Mouse (Mus musculus) kidney, embryonic 14.5 days (tissue): ENCODE measurements at regions not wholly inside any gene's neighbourhood (a gene's known extent, or its start where the extent isn't known, plus 50 kb on each side); places are given as distances from the start of the nearest gene placed in this dataset.

Experiments
- ATAC-seq: fragments of 200-750 bp; cut with Nextera tagmentation; 2 replicates; pipeline ENCODE4 v1.8.0; 2017; ENCODE audit warnings: moderate number of reproducible peaks, mild to moderate bottlenecking, moderate TSS enrichment, moderate library complexity; ENCODE audit not compliant: low FRiP score, low TSS enrichment
- H3K27ac ChIP-seq: fragments of 300-500 bp; sonication (generic); 2 replicates; pipeline ENCODE4 v1.5.1; 2014; ENCODE audit warnings: low read depth, mild to moderate bottlenecking, low read length, moderate library complexity, mixed read lengths
- H3K27me3 ChIP-seq: fragments of 300-500 bp; sonication (generic); 2 replicates; pipeline ENCODE4 v1.6.1; 2014; ENCODE audit warnings: mild to moderate bottlenecking, low read length; ENCODE audit not compliant: control insufficient read depth, insufficient read depth
- H3K36me3 ChIP-seq: fragments of 300-500 bp; sonication (generic); 2 replicates; pipeline ENCODE4 v1.6.1; 2014; ENCODE audit warnings: low read length, mixed read lengths; ENCODE audit not compliant: control insufficient read depth, insufficient read depth
- H3K4me1 ChIP-seq: fragments of 300-500 bp; sonication (generic); 2 replicates; pipeline ENCODE4 v1.6.1; 2014; ENCODE audit warnings: low read length, mixed read lengths; ENCODE audit not compliant: control insufficient read depth, insufficient read depth
- H3K4me2 ChIP-seq: fragments of 300-500 bp; sonication (generic); replicated peaks from 2 replicates; pipeline ENCODE4 v1.6.1; 2014; ENCODE audit warnings: low read depth, mild to moderate bottlenecking, low read length
- H3K4me3 ChIP-seq: fragments of 300-500 bp; sonication (generic); 2 replicates; pipeline ENCODE4 v1.5.1; 2014; ENCODE audit warnings: mild to moderate bottlenecking, low read length
- H3K9ac ChIP-seq: fragments of 300-500 bp; sonication (generic); 2 replicates; pipeline ENCODE4 v1.6.1; 2014; ENCODE audit warnings: low read depth, mild to moderate bottlenecking, low read length, moderate library complexity
- H3K9me3 ChIP-seq: fragments of 300-500 bp; sonication (generic); 2 replicates; pipeline ENCODE4 v1.6.1; 2016; ENCODE audit warnings: low read length; ENCODE audit not compliant: control insufficient read depth
- WGBS: fragments of 180-500 bp; shearing (Covaris S2); extraction: QIAGEN DNeasy Blood & Tissue Kit; methylation state at CpG from one replicate; pipeline ENCODE4 v1.1.7; 2014; 5-methylcytosine and 5-hydroxymethylcytosine counted together

GRCm38 (mm10) chr16:30880682-30881081 lies 200.6 kb downstream of the Xxylt1 start:
- Histone ChIP-seq H3K36me3 (no peaks in the 10 kb centered on the region), H3K9ac (no peak overlapping the region), H3K27me3 (no peaks in the 10 kb centered on the region), H3K27ac (no peak overlapping the region), H3K4me1 (peaks cover 2% of the 10 kb centered on the region; the same call in 1 of the 2 replicates), H3K4me2 (no peak overlapping the region), H3K4me3 (no peak overlapping the region), H3K9me3 (no peaks in the 10 kb centered on the region)
- WGBS = 72% methylated on average over 3 of the region's 3 CpGs
- ATAC-seq = no peak

GRCm38 (mm10) chr16:30881186-30881585 lies 200.0 kb downstream of the Xxylt1 start:
- no peak for ATAC-seq
- no peaks in the 10 kb centered on the region for H3K27me3 ChIP-seq
- WGBS = 28% methylated on average over 5 of the region's 5 CpGs
- H3K4me3 ChIP-seq = no peak overlapping the region
- no peak overlapping the region for H3K27ac ChIP-seq
- H3K9me3 ChIP-seq = no peaks in the 10 kb centered on the region
- H3K9ac ChIP-seq = no peak overlapping the region
- no peaks in the 10 kb centered on the region for H3K36me3 ChIP-seq
- no peak overlapping the region for H3K4me2 ChIP-seq
- H3K4me1 ChIP-seq = no peaks in the 10 kb centered on the region

GRCm38 (mm10) chr16:30883490-30884188 lies 197.6 kb downstream of the Xxylt1 start:
- H3K27me3 ChIP-seq = no peaks in the 10 kb centered on the region
- H3K9ac ChIP-seq = no peak overlapping the region
- no peaks in the 10 kb centered on the region for H3K4me1 ChIP-seq
- no peak overlapping the region for H3K4me2 ChIP-seq
- H3K4me3 ChIP-seq = no peak overlapping the region
- 80% methylated on average over 13 of the region's 13 CpGs for WGBS
- no peak overlapping the region for H3K27ac ChIP-seq
- H3K36me3 ChIP-seq = no peaks in the 10 kb centered on the region
- no peak for ATAC-seq
- no peaks in the 10 kb centered on the region for H3K9me3 ChIP-seq

GRCm38 (mm10) chr16:30884189-30884551 lies 197.1 kb downstream of the Xxylt1 start:
- Histone ChIP-seq H3K27me3 (no peaks in the 10 kb centered on the region), H3K4me2 (no peak overlapping the region), H3K27ac (no peak overlapping the region), H3K9ac (no peak overlapping the region), H3K9me3 (no peaks in the 10 kb centered on the region), H3K4me1 (no peaks in the 10 kb centered on the region), H3K4me3 (no peak overlapping the region), H3K36me3 (no peaks in the 10 kb centered on the region)
- no peak for ATAC-seq
- WGBS = 60% methylated on average over 6 of the region's 6 CpGs

- Histone ChIP-seq H3K4me1 (no peaks in the 10 kb centered on the region), H3K36me3 (no peaks in the 10 kb centered on the region), H3K27ac (no peak overlapping the region), H3K9me3 (no peaks in the 10 kb centered on the region), H3K4me3 (no peak overlapping the region), H3K4me2 (no peak overlapping the region), H3K9ac (no peak overlapping the region), H3K27me3 (no peaks in the 10 kb centered on the region)
- 59% methylated on average over 1 of the region's 1 CpGs for WGBS
- ATAC-seq = no peak
Observed at GRCm38 (mm10) chr16:30886982-30887381, 194.2 kb downstream of the Xxylt1 start.

GRCm38 (mm10) chr16:30887536-30887935 lies 193.7 kb downstream of the Xxylt1 start:
- no peak for ATAC-seq
- Histone ChIP-seq H3K4me3 (no peak overlapping the region), H3K27ac (no peak overlapping the region), H3K9ac (no peak overlapping the region), H3K4me2 (no peak overlapping the region), H3K4me1 (no peaks in the 10 kb centered on the region), H3K27me3 (no peaks in the 10 kb centered on the region), H3K36me3 (no peaks in the 10 kb centered on the region), H3K9me3 (no peaks in the 10 kb centered on the region)
- WGBS = 96% methylated on average over 1 of the region's 1 CpGs

- 88% methylated on average over 3 of the region's 3 CpGs for WGBS
- ATAC-seq = no peak
- H3K27me3 ChIP-seq = no peaks in the 10 kb centered on the region
- H3K4me1 ChIP-seq = no peaks in the 10 kb centered on the region
- H3K4me3 ChIP-seq = no peak overlapping the region
- H3K27ac ChIP-seq = no peak overlapping the region
- H3K4me2 ChIP-seq = no peak overlapping the region
- H3K36me3 ChIP-seq = no peaks in the 10 kb centered on the region
- no peaks in the 10 kb centered on the region for H3K9me3 ChIP-seq
- no peak overlapping the region for H3K9ac ChIP-seq
Observed at GRCm38 (mm10) chr16:30888556-30889323, 192.5 kb downstream of the Xxylt1 start.

GRCm38 (mm10) chr16:30892606-30893005 lies 188.6 kb downstream of the Xxylt1 start:
- WGBS = 93% methylated on average over 6 of the region's 6 CpGs
- no peak overlapping the region for H3K27ac ChIP-seq
- no peaks in the 10 kb centered on the region for H3K36me3 ChIP-seq
- H3K9ac ChIP-seq = no peak overlapping the region
- no peaks in the 10 kb centered on the region for H3K27me3 ChIP-seq
- no peak overlapping the region for H3K4me2 ChIP-seq
- ATAC-seq = no peak
- H3K9me3 ChIP-seq = no peaks in the 10 kb centered on the region
- H3K4me1 ChIP-seq = no peaks in the 10 kb centered on the region
- H3K4me3 ChIP-seq = no peak overlapping the region

- Histone ChIP-seq H3K4me1 (no peaks in the 10 kb centered on the region), H3K36me3 (no peaks in the 10 kb centered on the region), H3K4me2 (no peak overlapping the region), H3K9me3 (no peaks in the 10 kb centered on the region), H3K4me3 (no peak overlapping the region), H3K27ac (no peak overlapping the region), H3K27me3 (no peaks in the 10 kb centered on the region), H3K9ac (no peak overlapping the region)
- ATAC-seq = no peak
Observed at GRCm38 (mm10) chr16:30894086-30894485, 187.1 kb downstream of the Xxylt1 start.
